Mouse (Mus musculus) layer of hippocampus, adult 2 months (tissue): ENCODE measurements at regions not wholly inside any gene's neighbourhood (a gene's known extent, or its start where the extent isn't known, plus 50 kb on each side); places are given as distances from the start of the nearest gene placed in this dataset.
"Not testable (repeated sequence)": the region's sequence is repeated elsewhere in the genome, so short reads cannot be mapped to it uniquely, and the experiment has no call there.

Source experiments
- DNase-seq, 2 experiments: peaks; one replicate each; pipeline ENCODE4 v3.0.0; 2022; ENCODE audit warnings: low spot score in 2 of 2
- H3K27ac ChIP-seq: fragments of 200-600 bp; 2 replicates; pipeline ENCODE4 v1.8.1; 2022
- H3K4me3 ChIP-seq: fragments of 200-600 bp; 2 replicates; pipeline ENCODE4 v1.8.1; 2022; ENCODE audit warnings: mild to moderate bottlenecking
- CTCF ChIP-seq: fragments of 200-600 bp; conservative IDR thresholded peaks from 2 replicates; pipeline ENCODE4 v1.8.1; 2022; ENCODE audit warnings: antibody characterized with exemption, mild to moderate bottlenecking, moderate library complexity

DNA sequence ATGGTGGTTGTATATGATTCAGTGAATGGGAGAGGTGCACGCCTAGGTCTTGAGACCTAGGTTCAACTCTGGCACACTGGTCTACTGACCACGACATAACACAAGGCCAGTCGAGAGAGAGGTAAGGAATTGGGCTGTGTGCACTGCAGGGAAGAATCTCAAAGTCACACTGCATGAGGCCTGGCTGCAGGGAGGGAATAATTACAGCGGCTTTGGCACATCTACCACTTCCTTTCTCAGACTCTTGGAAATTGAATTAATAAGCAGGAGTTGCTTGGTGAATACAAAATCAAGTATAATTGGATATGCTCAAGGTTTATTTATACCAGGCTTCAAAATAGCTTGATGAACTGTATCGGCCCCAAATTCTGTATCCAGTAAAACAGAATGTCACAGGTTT lies 93.9 kb upstream of the Vldlr start:
- DNase-seq: no peak
- no peak overlapping the region for H3K4me3 ChIP-seq
- no peak overlapping the region for H3K27ac ChIP-seq
- no peak for TF ChIP-seq CTCF

DNA sequence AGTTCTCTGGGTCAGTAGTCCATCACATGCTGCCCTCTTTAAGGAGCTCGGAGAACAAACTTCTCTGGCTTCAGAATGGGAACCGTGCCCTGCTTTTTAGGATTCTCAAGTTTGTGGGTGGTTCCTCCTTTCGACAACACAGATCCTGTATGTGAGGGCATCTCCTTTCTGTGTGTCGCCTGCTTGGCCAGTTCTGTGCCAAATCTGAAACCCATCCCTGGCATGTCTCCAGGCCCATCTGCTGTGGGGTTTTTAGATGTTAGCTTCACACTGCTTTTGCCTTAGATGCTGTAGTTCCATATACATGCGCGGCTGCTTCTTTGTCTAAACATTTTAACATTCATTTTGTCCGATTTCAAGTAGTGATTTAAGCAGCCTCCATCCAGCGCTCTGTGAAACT lies 93.0 kb upstream of the Vldlr start:
- Histone ChIP-seq H3K4me3 (peak overlapping the region; percentile 12; the same call in 1 of the 2 replicates), H3K27ac (peak overlapping the region; percentile 8; the same call in 1 of the 2 replicates)
- DNase-seq: peak; percentile 66 to 79
- TF ChIP-seq CTCF: no peak

DNA sequence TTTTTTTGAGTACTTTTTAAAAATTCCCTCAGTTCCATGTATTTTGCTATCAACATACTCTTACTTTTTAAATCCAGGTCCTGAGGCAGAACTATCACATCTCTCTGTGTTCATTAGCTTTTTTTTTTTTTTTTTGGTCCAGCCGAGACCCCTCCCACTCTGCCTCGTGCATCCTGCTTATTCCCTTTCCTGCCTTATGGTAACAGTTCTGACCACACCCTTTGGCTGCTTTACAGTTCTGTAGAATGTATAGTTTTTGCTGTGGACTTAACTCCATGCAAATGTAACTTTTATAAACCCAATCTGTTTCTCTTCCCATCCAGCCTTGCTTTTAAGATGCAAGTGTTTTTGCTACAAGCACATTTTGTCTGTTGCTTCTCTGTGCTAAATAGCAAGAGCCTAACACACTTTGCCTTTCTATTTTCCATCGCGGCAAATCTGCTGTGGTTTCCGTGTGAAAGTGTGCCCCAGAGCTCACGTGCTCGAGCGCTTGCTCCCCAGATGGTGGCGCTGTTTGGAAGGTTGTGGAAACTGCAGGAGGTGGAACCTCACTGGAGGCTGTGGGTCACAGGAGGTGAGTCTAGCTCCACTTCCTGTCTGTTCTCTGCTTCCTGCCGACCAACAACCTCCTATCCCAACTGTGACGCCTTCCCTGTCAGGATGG lies 92.3 kb upstream of the Vldlr start:
- Histone ChIP-seq H3K4me3 (peak overlapping the region; percentile 12; the same call in 1 of the 2 replicates), H3K27ac (peak overlapping the region; percentile 8; the same call in 1 of the 2 replicates)
- TF ChIP-seq CTCF: peak; percentile 75
- DNase-seq: peak in 1 of 2 experiments; percentile 39

DNA sequence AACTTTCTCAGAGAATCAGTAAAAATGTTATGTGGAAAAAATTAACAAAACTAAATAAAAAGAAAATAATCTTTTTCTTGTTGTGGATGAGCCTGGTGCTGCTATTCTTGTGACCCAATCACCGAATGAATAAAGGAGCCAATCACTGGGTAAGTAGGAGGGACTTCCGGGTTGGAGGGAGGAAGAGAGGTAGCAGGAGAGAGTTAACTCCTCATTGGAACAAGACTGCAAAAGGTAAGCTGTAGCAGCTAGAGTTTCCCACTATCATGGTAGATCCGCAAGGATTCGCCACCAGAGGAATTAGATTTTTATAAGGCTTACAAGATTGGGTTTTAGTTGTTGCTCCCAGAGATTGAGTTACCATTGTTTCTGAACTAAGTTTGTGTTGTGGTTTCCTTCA lies 87.8 kb upstream of the Vldlr start:
- not testable (repeated sequence) for H3K4me3 ChIP-seq

DNA sequence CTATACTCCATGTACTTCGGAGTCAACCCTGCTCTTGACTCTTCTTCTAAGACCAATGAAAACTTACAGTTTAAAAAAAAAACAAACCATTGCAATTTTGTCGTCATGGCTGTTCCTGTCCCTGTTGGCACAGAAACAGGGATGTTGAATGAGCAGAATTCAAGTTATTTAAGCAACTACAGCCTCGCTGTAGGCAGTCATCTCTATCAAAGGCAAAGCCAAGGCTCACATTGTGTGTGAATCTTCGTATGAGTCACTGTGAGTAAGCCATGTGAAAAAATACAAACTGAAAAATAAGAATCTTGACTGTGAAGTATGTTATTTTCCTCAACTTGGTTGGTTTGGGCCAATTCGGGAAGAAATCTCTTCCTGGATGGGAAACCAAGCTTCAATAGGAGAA lies 81.9 kb upstream of the Vldlr start:
- TF ChIP-seq CTCF: no peak
- H3K27ac ChIP-seq: no peak overlapping the region
- H3K4me3 ChIP-seq: no peak overlapping the region
- no peak for DNase-seq

More for the DNA sequence above, 87.8 kb upstream of the Vldlr start:
- not testable (repeated sequence) for H3K27ac ChIP-seq, DNase-seq

DNA sequence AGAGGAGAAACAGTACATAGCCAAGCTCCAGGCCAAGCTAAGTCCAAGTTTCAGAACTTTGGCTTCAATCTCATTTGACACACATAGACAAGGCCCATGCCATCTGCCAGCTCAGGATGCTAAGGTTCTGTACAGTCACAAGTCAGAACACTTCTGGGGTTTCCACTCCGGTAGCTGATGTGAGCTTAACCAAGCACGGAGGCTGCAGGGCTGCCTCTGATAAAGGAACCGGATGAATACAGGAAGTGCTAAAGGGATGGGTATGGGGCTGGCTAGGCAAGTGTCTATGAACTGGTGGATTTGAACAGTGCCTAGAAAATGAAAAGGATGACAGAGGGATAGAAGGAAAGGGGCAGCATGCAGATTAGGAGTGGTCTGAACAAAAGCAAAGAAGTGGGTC lies 75.4 kb upstream of the Vldlr start:
- DNase-seq: no peak
- no peak for TF ChIP-seq CTCF
- Histone ChIP-seq H3K4me3 (no peak overlapping the region), H3K27ac (no peak overlapping the region)

DNA sequence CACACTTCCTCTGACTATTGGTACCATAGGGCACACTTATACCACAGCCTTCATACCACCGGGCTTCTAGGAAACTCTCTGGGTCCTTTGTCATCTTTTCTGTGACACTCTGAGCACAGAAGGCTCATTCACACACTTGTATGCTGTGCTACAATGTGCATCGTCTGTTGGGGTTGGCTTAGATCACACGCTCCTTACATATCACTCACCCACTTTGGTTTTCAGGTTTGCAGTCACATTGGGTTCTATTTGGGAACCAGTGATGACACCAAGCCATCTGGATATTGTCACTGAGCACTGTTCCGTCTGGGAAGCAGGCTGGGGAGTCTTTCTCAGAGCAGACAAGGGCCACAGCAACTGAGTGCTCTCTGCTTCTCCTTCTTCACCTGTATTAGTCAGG lies 74.1 kb upstream of the Vldlr start:
- Histone ChIP-seq H3K27ac (no peak overlapping the region), H3K4me3 (no peak overlapping the region)
- TF ChIP-seq CTCF: no peak
- no peak for DNase-seq

DNA sequence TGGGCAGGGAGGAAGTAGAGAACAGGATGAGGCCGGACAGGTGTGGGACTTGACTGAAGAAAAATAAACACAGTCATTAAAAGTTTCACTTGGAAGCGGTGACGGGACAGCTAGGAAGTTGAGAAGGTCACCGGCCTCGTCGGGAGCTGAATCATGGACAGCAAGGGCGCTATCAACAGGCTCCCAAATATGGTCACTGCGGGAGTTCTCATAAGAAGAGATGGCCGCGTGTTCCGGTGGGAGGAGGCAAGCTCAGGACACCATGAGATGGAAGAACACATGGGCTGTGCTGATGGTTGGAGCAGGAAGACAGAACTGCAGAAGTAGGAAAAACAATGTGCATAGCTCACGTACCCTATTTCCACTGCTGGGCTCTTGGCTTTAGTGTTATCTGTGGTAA lies 68.9 kb upstream of the Vldlr start:
- Histone ChIP-seq H3K4me3 (no peak overlapping the region), H3K27ac (no peak overlapping the region)
- no peak for DNase-seq
- no peak for TF ChIP-seq CTCF

DNA sequence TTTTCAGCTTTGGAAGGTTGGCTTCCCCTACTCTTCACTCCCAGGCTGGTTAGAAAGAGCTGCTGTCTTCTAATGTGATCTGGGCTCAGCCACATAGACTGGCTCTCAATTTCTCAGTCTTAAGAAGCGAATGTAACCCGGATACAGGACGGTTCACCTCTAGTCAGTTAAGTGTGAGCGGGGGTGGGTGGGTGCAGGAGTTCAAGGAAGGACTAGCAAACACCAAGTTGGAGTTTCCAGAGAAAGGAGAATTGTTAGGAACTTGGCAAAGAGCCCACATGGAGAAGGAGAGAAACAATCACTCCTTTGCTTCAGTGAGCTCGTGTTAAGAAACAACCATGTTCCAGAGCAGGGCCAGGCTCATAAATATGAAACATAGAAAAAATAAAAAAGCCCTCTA lies 68.0 kb upstream of the Vldlr start:
- Histone ChIP-seq H3K27ac (no peak overlapping the region), H3K4me3 (no peak overlapping the region)
- TF ChIP-seq CTCF: no peak
- DNase-seq: no peak

DNA sequence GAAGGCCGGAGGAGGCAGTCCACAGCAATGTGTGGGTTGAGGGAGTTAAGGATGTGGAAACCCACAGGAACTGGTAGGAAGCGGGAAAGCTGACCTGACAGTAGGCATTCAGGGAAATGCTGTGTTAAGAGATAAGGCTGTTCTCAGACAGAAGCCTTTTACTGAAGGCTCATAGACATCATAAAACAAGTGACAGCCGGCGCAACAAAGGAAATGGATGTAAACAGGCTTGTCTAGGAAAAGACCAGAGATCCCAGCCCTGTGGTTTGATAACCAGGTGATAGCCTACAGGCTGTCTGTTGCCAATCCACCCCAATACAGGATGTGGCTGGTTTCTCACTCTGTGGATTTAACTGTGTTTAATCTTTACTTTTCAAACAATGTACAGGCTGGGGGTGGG lies 66.7 kb upstream of the Vldlr start:
- Histone ChIP-seq H3K4me3 (no peak overlapping the region), H3K27ac (no peak overlapping the region)
- DNase-seq: no peak
- TF ChIP-seq CTCF: no peak

DNA sequence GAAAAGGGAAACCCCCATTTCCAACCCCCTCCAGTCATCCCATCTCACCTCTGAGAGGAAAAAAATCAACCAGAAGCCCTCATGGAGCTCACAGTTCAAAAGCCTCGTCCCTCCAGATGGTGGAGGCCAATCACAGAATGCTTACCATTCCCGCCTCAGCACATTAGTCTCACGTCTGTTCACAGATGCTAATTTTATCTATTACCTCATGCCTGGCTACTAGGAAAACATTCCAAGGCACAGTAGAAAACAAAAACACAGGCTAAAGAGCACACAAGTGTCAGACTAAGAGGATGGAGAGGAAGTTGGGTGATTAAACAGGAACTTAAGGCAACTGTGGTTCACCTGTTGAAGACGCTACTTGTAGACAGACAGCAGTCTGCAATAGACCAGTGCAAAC lies 54.4 kb upstream of the Vldlr start:
- no peak overlapping the region for H3K4me3 ChIP-seq
- no peak overlapping the region for H3K27ac ChIP-seq
- no peak for TF ChIP-seq CTCF
- no peak for DNase-seq
